Mouse (Mus musculus): ENCODE data around the gene Cbfa2t3.

The Cbfa2t3 gene

GRCm38 (mm10) chr8:122610612-122611277 lies 88.2 kb downstream of the Cbfa2t3 start:
- no peak for DNase-seq (ENCODE audit: low spot score)

GRCm38 (mm10) chr8:122610209-122610608 lies 88.7 kb downstream of the Cbfa2t3 start:
- no peak for DNase-seq (ENCODE audit: low spot score)

DNA sequence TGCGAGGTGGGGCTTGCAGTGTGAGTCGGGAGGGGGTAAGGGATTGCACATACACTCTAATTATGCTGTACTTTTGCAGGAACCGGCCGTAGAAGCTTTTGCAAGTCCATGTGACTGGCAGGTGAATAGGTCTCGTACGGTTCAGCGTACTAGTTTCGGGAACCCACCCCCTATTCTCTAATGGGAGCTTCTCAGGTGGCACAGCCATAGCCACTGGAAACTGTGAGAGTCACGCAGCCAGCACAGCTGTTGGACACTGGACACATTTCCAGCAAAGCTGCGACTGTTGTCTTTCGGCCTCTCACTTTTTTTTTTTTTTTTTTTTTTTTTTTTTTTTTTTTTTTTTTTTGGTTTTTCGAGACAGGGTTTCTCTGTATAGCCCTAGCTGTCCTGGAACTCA lies 92.1 kb downstream of the Cbfa2t3 start:
- DNase-seq (ENCODE audit: low spot score), result no peak

GRCm38 (mm10) chr8:122605367-122605766 lies 93.5 kb downstream of the Cbfa2t3 start:
- no peak for DNase-seq (ENCODE audit: low spot score)

- DNase-seq (ENCODE audit: low spot score), result no peak
These were observed 94.3 kb downstream of the Cbfa2t3 start for GRCm38 (mm10) chr8:122604640-122605039.

GRCm38 (mm10) chr8:122600666-122601065 lies 98.2 kb downstream of the Cbfa2t3 start:
- DNase-seq (ENCODE audit: low spot score), result no peak

DNA sequence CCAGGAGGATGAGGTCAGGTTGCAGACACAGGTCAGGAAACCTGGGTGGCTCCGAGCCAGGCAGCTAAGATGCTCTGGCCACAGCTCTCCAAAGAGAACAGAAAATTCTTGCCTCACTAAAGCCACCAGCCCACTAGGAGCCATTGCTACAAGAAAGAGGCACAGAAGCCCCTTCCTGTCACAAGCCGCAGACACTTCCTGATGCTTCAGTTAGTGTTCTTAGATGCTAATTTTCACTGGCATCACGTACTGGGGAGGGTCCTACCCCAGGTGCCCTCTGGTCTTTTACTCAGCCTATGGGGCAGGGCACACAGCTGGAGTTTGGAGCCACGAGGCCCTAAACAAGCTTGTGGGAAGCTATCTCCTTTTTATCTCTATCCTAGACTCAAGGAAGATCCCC lies 102.9 kb downstream of the Cbfa2t3 start:
- DNase-seq (ENCODE audit: low spot score), result no peak

- DNase-seq (ENCODE audit: low spot score), result no peak
These were observed 105.0 kb downstream of the Cbfa2t3 start for GRCm38 (mm10) chr8:122593783-122594507.

DNA sequence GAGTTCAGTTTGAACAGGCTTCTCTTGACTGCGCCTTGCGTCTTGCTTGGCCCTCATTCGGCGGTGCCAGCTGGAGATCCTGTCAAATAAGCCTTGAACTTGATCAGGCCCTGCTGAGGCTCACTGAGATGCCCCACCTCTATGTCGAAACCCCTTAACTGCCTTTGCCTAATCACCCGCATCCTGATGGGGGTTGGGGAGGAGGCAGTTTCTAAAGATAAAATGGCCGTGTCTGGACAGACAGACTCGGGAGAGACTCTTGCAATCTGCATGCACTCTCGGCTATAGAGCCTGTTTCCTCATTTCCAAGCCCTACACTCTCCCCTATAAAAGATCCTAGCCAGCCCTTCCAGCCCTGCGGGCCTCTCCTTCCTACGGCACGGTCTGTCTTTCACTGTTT lies 105.7 kb downstream of the Cbfa2t3 start:
- no peak for DNase-seq (ENCODE audit: low spot score)

DNA sequence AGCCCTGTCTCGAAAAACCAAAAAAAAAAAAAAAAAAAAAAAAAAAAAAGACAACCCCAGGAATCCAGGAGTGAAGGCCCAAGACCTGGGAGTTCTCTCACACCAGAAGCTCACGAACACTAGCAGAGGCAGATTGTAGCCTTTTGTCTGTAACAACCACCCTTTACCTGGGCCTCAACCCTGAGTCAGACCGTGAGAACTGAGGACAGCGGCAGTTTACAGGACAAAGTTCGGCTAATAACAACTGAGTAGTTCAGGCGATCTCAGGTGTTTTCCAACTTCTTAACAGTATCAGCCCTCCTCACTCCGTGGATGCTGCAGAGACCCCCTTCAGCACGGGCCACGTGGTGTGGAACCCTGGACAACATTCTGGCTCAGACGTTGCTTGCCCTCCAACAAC lies 112.2 kb downstream of the Cbfa2t3 start:
- DNase-seq (ENCODE audit: low spot score), result no peak

GRCm38 (mm10) chr8:122586171-122586570 lies 112.7 kb downstream of the Cbfa2t3 start:
- no peak for DNase-seq (ENCODE audit: low spot score)

DNA sequence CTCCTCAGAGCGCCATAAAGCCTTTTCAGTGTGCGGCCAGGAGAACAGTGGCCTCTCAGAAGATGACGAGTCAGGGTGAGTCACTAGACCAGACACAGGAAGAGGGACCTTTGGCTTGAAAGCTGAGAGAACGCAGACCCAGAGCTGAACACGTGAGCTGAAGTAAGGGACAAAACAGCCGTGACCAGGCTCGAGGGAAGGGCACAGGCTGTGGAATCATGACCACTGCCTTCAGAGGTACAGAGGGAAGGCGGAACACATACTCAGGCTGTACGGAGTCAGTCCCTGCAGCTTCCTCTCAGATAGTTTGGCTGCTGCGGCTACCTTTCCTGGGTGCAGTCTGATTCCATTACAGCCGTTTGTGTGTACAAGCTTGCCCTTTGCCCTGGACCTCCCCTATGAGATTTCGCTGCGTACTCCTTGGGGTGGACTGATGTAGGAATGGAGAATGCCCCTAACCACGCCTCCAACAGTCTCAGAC lies 113.5 kb downstream of the Cbfa2t3 start:
- DNase-seq (ENCODE audit: low spot score), result peak; percentile 84

DNA sequence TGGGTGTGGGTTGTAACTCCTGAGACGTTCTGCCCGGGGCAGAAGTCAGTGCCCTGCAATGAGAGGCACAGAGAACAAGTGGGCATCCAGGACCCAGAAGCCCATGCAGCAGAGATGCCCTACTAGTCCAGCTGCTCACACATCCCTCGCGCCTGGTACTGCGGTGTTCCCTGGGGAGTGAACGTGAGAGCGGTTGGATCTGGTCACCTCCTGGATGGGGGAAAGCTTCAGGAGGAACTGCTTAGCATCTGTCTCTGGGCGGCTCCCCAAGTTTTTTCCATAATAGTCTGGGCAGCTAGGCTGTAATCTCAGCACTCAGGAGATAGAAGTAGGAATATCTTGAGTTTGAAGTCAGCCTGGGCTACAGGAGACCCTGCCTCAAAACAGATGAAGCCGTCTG lies 113.9 kb downstream of the Cbfa2t3 start:
- DNase-seq (ENCODE audit: low spot score), result no peak

GRCm38 (mm10) chr8:122580926-122581325 lies 118.0 kb downstream of the Cbfa2t3 start:
- no peak for DNase-seq (ENCODE audit: low spot score)

GRCm38 (mm10) chr8:122579196-122579595 lies 119.7 kb downstream of the Cbfa2t3 start:
- peak; percentile 56 for DNase-seq (ENCODE audit: low spot score)

GRCm38 (mm10) chr8:122577116-122577515 lies 121.8 kb downstream of the Cbfa2t3 start:
- DNase-seq (ENCODE audit: low spot score), result no peak

GRCm38 (mm10) chr8:122576648-122577022 lies 122.3 kb downstream of the Cbfa2t3 start, which contains the start of gene Aprt:
TSS of gene Aprt (minus strand) at chr8:122576909.
- peak; percentile 99 for DNase-seq (ENCODE audit: low spot score)

- peak; percentile 40 for DNase-seq (ENCODE audit: low spot score)
These were observed 122.9 kb downstream of the Cbfa2t3 start for GRCm38 (mm10) chr8:122575735-122576647.

DNA sequence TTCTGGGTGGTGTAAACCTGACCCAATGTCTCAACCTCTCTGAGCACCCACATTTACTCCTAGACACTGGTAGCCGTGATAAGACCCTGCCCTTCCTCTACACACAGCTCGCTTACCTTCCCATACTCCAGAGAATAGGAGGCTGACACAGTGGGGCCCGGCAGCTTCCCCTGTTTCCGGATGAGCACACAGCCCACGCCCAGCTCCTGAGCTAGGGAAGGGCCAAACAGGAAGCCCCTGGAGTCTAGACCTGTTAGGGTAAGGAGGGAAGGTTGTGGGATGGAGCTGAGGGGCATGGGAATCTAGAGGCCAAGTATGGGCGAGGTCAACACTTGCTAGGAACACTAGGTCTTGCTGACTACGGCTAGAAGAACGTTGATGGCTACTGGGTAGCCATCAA lies 123.6 kb downstream of the Cbfa2t3 start:
- DNase-seq (ENCODE audit: low spot score), result no peak

Measured in yolk sac, embryonic 10.5 days (tissue).